Mouse (Mus musculus) adrenal gland, postnatal 4 days (tissue): ENCODE measurements around the gene Tmem8. TPM values are rescaled to one million over a fixed set of nuclear protein-coding genes. Genes with fewer than 3 reads are reported as not detected.
"Not testable (repeated sequence)": the region's sequence is repeated elsewhere in the genome, so short reads cannot be mapped to it uniquely, and the experiment has no call there.

Experiments used
- DNase-seq, 2 experiments: peaks; one replicate each; pipeline ENCODE4 v3.0.0; 2021 to 2022; ENCODE audit warnings: low spot score in 2 of 2, mixed read lengths in 2 of 2
- long read RNA-seq, 2 experiments: library from polyadenylated mRNA; stranded (forward); transcript quantifications; one replicate each; pipeline ENCODE4 v2.0.0; 2021
- total RNA-seq, 2 experiments: library from RNA; stranded (reverse); gene quantifications; 2 replicates each; pipeline ENCODE4 v1.2.3; 2021

Tmem8 gene
- 10 to 100 TPM in 1 of 2 experiments, 1 to 10 TPM in 1; 7.4 to 12.2 TPM for total RNA-seq
- long read RNA-seq, experiment 1, partial matches to known transcripts = 1 of 7 reads
- long read RNA-seq, experiment 1, other reads (novel, unspliced or antisense) = 2 of 7 reads
- long read RNA-seq, experiment 2, transcript Tmem8-201 (13 exons, 3,464 nt) = major isoform, 5 of 17 reads
- long read RNA-seq, experiment 2, partial matches to known transcripts = 9 of 17 reads
- long read RNA-seq, experiment 2, other reads (novel, unspliced or antisense) = 2 of 17 reads

DNA sequence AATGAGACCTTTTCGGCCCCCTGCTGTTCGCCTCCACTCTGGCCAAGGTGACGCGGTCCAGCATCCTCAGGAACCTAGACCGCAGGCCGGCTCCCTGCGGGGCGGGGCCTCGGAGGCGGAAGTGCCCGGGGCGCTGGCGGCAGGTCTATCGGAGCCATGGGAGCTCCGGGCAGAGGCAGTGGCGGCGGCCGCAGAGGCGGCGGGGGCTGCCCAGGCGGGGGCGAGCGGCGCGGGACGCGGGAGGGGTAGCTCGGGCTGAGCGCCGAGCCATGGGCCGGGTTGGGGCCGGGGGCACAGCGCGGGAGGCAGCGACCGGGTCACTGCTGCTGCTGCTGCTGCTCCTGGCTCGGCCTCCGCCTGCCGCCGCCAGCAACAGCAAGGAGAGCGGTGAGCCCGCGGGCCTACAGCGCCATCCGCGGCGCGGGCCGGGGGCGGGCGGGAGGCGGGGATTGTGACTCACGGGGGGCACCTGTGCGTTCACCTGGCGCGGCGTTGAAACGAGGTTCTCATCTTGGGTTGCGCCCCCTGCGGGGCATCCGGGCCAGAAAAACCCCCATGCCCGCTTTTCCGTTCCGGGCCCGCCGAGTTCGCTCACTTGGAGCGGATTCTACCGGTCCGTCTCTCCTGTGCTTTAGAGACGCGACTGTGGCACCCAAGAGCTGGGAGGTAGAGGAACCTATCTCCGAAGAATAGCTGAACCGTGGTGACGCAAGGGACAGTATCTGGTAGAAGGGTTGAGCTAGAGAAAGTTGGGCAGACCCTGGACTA, at the start of gene Tmem8:
Gene Tmem8 (plus strand): TSS at position 119 of the 768 bp plus-strand sequence.
- DNase-seq = peak; percentile 43 to 52

DNA sequence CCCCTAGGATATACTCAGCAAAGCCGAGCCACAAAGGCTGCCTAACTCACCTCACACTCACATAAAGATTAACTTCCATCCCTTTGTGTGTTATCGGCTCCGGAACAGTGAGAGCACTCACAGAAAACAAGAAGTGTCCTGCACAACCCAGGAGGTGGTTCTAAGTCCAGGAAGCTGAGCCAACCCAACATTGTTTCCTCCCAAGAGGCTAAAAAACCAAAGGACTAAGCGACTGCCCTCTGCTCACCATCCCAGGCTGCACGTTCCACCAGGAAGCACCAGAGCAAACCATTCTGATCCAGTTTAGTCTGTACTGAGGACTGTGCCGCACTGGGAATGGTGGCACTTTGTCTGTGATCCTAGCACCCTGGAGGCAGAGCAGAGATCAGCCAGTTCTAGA, 48.2 kb upstream of the Tmem8 start:
- DNase-seq = no peak

DNA sequence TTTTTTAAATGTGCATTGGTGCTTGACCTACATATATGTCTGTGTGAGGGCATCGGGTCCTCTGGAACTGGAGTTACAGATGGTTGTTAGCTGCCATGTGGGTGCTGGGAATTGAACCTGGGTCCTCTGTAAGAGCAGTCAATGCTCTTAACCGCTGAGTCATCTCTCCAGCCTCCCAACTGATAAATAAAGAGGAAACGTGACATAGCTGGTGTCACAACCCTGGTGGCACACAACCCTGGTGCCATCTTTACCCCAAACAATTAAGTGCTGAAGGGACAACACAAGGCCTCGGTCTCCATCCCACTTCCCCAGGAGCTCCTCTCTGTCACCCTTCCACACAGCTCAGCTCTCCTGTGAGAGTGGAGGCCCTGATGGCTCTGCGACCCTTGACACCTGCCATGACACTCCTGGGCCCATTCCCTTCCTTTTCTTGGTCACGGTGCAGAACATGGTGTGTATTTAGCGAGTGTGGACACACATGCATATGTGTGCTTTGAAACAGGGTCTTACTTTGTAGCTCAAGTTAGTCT, 46.5 kb upstream of the Tmem8 start:
- DNase-seq = no peak

DNA sequence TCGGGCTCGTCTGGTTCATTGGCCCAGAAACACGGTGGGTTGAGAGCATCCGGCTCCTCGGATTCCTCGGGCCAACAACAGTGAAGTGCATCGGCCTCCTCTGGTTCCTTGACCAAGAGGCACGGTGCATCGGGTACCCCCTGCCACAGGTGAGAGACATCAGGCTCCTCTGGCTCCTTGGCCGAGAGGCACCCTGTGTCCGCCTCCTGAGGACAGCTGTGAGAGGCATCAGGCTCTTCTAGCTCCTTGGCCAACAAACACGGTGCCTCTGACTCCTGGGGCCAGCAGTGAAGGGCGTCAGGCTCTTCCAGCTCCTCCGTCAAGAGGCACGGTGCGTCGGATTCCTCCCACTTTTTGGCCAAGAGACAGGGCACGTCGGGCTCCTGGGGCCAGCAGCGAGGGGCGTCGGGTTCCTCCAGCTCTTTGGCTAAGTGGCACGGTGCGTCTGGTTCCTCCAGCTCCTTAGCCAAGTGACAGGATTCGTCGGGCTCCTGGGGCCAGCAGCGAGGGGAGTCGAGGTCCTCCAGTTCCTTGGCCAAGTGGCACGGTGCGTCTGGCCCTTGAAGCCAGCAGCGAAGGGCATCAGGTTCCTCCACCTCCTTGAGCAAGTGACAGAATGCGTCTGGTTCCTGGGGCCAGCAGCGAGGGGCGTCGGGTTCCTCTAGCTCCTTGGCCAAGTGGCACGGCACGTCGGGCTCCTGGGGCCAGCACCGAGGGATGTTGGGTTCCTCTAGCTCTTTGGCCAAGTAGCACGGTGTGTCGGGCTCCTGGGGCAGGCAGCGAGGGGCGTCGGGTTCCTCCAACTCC, 44.9 kb upstream of the Tmem8 start:
- DNase-seq = no peak

DNA sequence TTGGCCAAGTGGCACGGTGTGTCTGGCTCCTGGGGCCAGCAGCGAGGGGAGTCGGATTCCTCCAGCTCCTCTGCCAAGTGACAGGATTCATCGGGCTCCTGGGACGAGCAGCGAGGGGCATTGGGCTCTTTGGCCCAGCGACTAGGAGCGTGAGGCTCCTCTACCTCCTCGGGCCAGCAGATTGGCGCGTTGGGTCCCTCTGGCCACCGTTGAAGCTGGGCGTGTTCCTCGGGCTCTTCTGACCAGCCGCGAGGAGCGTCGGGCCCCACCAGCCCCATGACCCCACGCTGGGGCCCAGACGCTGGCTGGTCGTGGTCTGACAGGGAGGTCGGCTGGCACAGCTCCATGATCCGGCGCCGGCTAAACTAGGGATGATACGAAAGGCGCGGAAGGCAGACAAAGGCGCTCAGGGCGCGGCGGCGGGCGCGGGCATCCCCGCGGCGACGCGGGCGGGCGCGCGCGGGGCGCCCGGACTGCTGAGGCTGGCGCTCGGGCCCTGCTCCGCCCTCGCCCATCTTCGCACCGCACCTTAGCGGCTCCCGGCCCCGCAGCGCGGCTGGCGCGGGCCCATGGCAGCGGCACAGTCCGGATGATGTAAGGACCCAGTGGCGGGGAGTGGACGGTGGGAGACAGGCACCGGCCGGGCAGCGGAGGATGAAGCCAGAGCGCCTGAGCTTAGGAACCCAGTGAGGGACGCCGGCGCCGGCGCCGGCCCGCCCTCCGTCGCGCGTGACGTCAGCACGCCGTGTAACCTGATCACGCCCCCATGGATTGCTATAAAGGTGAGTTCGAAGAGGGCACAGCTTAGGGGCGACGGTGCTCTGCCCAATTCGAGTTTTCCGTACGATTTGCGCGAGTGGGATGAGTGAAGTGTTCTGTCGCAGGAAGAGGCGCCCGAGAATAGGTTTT, 44.0 kb upstream of the Tmem8 start, which contains the start of gene Rab11fip3:
Gene Rab11fip3 (minus strand): TSS at position 725 of the 909 bp plus-strand sequence.
- peak in 1 of 2 experiments; percentile 71 for DNase-seq

DNA sequence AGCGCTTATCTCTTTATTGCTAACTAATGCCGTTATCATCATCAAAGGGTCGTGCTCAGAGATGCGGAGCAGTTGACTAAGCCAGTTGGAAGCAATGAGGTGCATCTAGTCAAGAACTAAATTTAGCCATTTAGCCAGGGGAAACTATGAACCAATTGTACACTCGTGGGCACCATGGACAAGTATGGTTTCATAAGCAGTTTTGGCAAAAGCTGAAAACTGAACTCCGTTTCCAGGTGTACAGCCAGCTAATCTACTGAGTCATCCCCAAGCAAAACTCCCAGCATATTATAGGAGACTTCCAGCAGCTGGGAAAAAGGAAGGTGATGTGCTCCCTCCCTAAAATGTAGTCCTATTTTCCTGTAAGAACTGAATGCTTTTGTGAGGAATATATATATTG, 43.0 kb upstream of the Tmem8 start:
- no peak for DNase-seq

DNA sequence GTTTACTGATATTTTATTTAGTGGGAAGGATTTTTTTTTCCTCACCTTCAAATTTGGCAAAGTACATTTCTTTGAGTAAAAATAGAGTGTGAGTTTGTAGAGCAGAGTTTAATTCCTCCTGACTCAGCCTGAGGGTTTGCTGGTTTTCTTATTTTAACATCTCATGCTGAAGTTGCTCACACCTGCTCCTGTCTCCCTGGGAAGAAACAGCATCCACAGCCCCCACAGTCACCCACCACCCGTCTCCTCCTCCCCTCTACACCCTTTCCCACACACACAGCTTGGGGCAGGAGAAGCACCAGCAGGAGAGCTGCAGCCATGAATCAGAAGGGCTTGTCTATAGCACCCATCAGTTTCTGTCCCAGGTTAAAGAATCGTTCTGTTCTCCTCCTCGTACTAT, 37.9 kb upstream of the Tmem8 start:
- DNase-seq = no peak

DNA sequence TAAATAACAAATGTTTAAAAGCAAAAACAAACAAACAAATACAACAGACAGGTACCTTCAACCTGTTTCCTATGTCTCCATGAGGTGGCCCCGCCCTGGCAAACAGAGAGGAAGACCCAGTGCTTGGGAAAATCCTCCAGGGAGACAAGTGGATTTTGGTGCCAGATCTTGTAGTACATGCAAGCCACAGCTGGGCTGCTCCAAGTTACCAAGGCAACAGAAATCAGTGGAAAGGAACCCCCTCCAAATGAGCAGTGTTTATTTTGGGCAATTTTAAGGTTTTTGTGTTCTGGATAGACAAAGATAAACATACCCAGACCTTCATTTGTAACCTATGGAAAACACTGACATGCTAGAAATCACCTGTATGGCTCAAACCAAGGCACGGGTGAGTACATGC, 34.2 kb upstream of the Tmem8 start:
- no peak for DNase-seq

DNA sequence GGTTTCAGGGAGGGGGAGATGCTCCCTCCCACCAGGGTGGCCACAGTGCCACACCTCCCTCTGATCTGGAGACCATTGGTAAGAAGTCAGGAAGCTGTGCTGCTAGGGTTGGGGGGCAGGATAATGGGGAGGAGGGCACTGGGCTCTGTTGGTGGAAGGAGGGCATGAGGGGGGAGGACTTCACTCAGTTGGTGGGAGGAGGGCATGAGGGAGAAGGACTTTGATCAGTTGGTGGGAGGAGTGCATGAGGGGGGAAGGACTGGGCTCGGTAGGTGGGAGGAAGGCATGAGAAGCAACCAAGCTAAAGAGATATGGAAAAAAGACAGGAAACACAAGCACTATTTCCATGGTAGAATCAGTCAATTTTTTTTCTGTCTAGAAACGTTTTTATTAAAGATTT, 32.2 kb upstream of the Tmem8 start:
- no peak for DNase-seq

DNA sequence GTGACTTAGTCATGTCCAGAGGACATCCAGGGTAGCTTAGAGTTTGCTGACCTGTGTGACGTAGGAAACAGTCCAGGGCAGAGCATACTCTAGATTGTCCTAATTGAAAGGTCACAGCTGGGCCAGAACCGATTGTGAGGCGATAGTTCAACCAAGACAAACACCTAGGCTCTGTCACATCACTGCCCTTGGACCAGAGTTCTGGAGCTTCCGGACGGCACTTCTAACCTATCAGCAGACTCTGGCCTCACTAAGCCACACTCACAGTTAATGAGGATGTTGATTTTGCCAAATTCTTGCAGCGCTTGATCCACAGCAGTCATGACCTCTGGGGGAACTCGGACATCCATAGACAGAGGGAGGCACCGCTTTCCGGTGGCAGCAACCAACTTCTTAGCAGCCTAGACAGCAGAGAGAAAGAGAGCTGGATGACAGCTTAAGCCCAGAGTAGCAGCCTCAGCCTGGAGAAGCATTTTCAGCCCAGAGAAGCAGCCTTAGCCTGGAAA, 26.0 kb upstream of the Tmem8 start:
- no peak for DNase-seq

DNA sequence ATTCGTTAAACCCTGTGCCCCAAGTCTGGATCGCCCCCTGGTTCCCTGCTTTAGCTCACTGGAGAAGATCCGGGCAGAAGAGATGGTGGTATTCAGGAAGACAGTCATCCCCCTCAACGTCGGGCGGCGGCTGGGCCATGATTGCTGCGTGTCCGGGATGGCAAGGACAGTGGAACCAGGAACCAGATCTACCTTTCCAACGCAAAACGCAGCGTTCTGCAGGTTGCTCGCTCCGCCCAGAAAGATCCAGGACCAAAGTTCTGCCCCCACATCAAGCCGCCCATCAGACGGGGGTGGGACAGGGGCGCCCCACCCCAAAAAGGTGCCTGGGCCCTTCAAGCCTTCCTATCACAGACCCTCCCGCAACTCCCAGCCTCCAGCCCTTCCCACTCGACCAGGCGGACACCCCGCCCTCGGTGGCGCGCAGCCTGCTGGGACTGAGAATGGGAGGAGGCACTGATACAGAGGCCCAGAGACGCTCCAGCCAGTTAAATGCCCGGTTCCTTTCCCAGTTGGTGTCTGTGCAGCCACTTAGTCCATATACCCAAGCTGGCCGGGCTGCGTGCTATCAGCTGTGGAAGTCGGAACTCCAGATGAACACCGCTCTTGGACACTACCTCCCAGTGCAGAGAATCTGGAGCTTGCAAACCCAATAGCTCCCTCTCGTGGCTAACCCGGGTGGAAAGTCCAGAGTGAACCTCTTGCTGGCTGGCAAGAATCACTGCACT, 23.0 kb upstream of the Tmem8 start, which contains the start of gene Decr2:
Gene Decr2 (minus strand): TSS at position 433 of the 728 bp plus-strand sequence.
- peak; percentile 39 to 87 for DNase-seq

DNA sequence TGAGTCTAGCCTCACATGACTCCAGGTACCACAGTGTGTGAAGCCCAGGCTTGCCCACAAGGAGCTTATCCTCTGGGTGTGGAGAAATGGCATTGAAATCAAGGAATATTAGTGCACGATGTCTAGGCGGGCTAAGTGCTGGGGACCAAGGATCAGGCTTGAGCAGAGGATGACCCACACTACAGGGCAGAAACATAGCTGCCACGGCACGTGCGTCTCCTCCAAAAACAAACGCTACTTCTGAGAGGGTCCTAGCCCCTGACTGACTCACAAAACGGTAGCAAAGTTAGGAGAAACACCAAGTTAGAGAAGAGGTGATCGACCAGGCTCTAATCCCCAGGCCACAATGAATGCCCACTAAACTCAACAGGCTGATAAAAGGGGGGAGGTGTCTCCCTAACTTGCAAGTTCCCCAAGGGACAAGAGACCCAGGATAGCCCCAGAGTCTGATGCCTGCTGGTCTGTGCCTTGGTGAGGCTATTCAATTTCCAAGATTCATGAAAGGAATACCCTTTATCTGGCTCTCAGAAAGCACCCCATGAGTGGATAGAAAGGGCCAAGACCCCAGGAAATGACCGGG, 18.5 kb upstream of the Tmem8 start:
- no peak for DNase-seq

DNA sequence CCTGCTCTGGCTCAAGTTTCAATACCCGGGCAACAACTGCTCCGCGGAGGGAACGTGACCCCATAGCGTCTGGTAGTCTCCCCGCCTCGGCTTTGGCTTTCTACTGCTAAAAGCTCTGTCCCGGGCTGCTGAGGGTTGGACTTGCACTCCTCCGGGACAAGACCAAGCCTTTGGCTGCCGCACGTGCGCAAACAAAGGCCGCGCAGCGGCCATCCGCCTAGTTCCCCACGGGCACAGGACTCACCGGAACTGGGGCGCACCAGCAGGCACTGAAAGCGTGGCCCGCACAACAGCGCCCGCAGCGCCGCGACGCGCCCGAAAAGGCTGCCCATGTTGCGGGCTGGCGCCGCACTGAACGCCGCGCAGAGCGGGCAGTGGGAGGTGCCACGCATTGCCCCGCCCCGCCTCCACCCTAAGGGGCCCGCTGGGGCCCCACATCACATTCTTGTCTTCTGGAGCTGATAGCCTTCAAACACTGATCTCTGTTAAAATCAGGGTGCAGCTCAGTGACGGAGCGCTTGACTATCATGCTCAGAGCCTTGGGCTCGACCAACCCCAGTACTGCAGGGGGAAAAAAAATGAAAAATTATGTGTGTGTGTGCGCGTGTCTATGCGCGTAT, 17.9 kb upstream of the Tmem8 start, which contains the start of gene Nme4:
Gene Nme4 (minus strand): TSS at position 482 of the 620 bp plus-strand sequence.
- DNase-seq = no peak

DNA sequence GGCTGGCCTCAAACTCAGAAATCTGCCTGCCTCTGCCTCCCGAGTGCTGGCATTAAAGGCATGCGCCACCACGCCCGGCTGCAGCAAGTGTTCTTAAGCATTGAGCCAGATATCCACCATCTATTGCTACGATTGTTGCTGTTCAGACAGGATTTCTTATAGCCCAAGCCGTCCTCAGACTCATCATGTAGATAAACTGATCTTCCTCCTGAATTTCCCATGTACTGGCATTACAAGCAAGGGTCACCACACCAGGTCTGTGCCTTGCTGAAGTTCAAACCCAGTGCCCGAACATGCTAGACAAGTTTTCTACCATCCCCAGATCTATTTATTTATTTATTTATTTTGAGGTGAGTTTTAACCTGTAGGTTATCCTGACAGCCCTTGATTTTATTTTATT, 14.6 kb upstream of the Tmem8 start:
- DNase-seq = no peak

DNA sequence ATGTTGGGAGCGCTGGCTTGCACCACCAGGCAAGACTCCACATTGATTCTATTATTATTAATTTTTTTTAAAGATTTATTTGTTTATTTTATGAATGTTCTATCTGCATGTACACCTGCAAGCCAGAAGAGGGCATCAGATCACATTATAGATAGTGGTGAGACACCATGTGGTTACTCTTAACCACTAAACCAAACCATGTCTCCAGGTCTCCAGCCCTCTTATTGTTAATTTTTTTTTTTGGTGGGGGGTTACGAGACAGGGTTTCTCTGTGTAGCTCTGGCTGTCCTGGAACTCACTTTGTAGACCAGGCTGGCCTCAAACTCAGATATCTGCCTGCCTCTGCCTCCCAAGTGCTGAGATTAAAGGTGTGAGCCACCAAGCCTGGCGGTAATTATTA, 13.8 kb upstream of the Tmem8 start:
- not testable (repeated sequence) for DNase-seq

DNA sequence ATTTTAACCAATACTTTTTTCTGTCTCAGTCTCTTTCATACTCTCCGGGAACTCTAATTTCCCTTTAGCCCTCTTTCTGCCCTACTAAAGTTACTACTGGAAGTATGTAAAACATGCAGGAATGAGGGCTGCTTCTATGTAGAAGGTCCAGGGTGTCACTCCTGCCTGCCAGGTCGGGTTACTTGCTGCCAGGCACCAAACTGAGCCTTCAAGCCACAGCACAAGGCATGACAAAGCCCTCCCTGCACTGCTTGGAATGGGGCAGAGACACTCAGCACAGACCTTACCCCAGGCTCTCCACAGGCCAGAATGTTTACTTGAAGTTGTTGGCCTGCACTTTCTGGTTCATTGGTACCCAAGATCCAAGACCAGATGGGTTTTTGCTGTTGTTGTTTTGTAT, 12.9 kb upstream of the Tmem8 start:
- DNase-seq = no peak

DNA sequence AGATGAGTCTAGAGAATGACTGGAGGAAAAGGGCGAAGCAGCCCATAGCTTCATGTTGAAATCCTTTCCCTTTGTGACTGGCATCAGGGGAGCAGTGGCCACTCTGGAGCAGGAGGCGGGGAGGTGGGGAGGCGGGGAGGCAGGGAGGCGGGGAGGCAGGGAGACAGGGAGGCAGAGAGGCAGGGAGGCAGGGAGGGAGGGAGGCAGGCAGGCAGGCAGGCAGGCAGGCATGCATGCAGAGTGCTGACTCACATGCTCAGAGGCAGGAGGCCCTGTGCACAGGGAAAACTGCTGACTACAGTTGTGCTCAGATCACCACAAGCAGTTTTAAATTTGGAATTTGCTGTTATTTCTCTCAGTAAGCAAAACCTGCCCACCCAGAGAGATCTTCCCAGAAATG, 11.6 kb upstream of the Tmem8 start:
- DNase-seq = no peak

DNA sequence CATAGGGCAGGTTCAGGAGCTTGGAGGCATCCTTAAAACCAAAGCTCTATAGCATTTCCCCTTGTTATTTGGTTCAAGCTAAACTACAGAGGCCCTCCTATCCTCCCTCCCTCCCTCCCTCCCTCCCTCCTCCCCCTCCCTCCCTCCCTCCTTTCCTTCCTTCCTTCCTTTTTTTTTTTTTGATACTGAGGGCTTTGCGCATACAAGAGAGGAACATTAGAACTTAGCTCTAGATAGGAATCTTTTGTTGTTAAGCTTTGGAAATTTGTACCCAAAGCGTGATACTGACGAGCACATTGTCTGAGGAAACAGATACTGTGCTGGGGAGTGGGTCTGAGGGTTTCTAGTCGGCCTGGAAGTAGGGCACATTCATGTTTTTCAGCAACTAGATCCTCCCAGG, 7.5 kb upstream of the Tmem8 start:
- DNase-seq = no peak

DNA sequence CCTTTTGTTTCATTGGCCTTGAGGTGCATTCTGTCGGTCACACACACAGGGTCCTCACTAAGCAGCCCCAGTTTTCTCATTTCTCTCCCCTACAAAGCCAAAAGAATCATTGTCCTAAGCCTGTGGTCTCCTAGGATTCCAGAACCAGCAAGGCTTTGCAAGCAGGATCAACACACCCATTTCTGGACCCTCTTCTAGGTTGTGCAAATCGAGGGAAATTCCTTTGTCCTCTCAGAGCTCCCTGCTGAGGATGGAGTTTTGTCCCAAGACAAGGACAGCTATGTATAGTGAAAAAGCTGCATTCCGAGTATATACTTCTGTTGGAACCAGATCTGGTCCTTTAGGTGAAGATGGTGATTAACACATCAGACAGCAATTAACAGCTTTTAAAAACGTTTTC, 2.9 kb upstream of the Tmem8 start:
- no peak for DNase-seq
